Mouse (Mus musculus): ENCODE data around the gene Dip2c. TPM values are rescaled to one million over a fixed set of nuclear protein-coding genes. Genes with fewer than 3 reads are reported as not detected.

Gene Dip2c
- total and polyA plus RNA-seq, 3 experiments = 0.04 to 0.14 (median 0.08) TPM

GRCm38 (mm10) chr13:9578456-9578855, 302.1 kb downstream of the Dip2c start:
- H3K9ac ChIP-seq (ENCODE audit: insufficient read depth, low read depth) = no peak overlapping the region
- no peaks in the 10 kb centered on the region for H3K9me3 ChIP-seq (replicated peaks; ENCODE audit: low read length)
- DNase-seq (ENCODE audit: extremely low read depth) = no peak
- H3K4me1 ChIP-seq (ENCODE audit: control insufficient read depth in 1 of 2, insufficient read depth in 2 of 2) = no peaks in the 10 kb centered on the region
- H3K27me3 ChIP-seq (replicated peaks) = no peaks in the 10 kb centered on the region
- in situ Hi-C loops (cut with MboI; ENCODE audit: low pct_ligation_motif_present, low pct_unique_long_range_greater_than_20kb, low sequenced_read_pairs) (no loop called here), dilution Hi-C loops (cut with MboI; ENCODE audit: extremely low pct_ligation_motif_present, extremely low pct_unique_long_range_greater_than_20kb, low sequenced_read_pairs) (no loop called here)
- no peaks in the 10 kb centered on the region for H3K79me2 ChIP-seq (replicated peaks; ENCODE audit: control insufficient read depth, extremely low read depth, insufficient read depth, poor library complexity, severe bottlenecking)
- no peak overlapping the region for H3K4me3 ChIP-seq (replicated peaks in 1 of 3; ENCODE audit: low read depth in 2 of 3, low read length in 2 of 3, poor library complexity in 1 of 3)
- TF ChIP-seq MEF2A (IDR thresholded peaks at IDR 0.05; ENCODE audit: borderline replicate concordance, low read depth, low read length) (no peak), CHD1 (IDR thresholded peaks at IDR 0.05; ENCODE audit: low read depth, low read length) (no peak), USF1 (IDR thresholded peaks at IDR 0.05; ENCODE audit: low read depth, low read length) (no peak), EP300 (IDR thresholded peaks at IDR 0.05; ENCODE audit: low read length) (no peak), MAZ (IDR thresholded peaks at IDR 0.05; ENCODE audit: low read depth, low read length) (no peak), POLR2A (IDR thresholded peaks at IDR 0.05; ENCODE audit: low read depth, low read length) (no peak), CHD2 (IDR thresholded peaks at IDR 0.05; ENCODE audit: low read length) (no peak), RAD21 (IDR thresholded peaks at IDR 0.05; ENCODE audit: low read depth, low read length) (no peak)
- no peak overlapping the region for H3K4me2 ChIP-seq (ENCODE audit: insufficient read depth, low read depth, poor library complexity, severe bottlenecking)
- no peak overlapping the region for H3K27ac ChIP-seq (ENCODE audit: insufficient read depth, low read depth)
- no peaks in the 10 kb centered on the region for H3K36me3 ChIP-seq (replicated peaks in 1 of 2; ENCODE audit: control insufficient read depth in 1 of 2, insufficient read depth in 1 of 2, low read length in 1 of 2)

GRCm38 (mm10) chr13:9581821-9582220, 305.5 kb downstream of the Dip2c start:
- no peaks in the 10 kb centered on the region for H3K27me3 ChIP-seq (replicated peaks)
- no peak overlapping the region for H3K4me3 ChIP-seq (replicated peaks in 1 of 3; ENCODE audit: low read depth in 2 of 3, low read length in 2 of 3, poor library complexity in 1 of 3)
- TF ChIP-seq POLR2A (IDR thresholded peaks at IDR 0.05; ENCODE audit: low read depth, low read length) = no peak
- no peak for TF ChIP-seq MYC (IDR thresholded peaks at IDR 0.05; ENCODE audit: low read depth, low read length)
- TF ChIP-seq IRF4 (IDR thresholded peaks at IDR 0.05; ENCODE audit: low read depth, low read length) = no peak
- no peak for TF ChIP-seq TCF12 (IDR thresholded peaks at IDR 0.05; ENCODE audit: low read depth, low read length)
- no peaks in the 10 kb centered on the region for H3K9me3 ChIP-seq (replicated peaks; ENCODE audit: low read length)
- no peaks in the 10 kb centered on the region for H3K79me2 ChIP-seq (replicated peaks; ENCODE audit: control insufficient read depth, extremely low read depth, insufficient read depth, poor library complexity, severe bottlenecking)
- H3K4me1 ChIP-seq (ENCODE audit: control insufficient read depth in 1 of 2, insufficient read depth in 2 of 2) = no peaks in the 10 kb centered on the region
- DNase-seq (ENCODE audit: extremely low read depth) = no peak
- H3K36me3 ChIP-seq (replicated peaks in 1 of 2; ENCODE audit: control insufficient read depth in 1 of 2, insufficient read depth in 1 of 2, low read length in 1 of 2) = no peaks in the 10 kb centered on the region
- in situ Hi-C loops (cut with MboI; ENCODE audit: low pct_ligation_motif_present, low pct_unique_long_range_greater_than_20kb, low sequenced_read_pairs) (no loop called here), dilution Hi-C loops (cut with MboI; ENCODE audit: extremely low pct_ligation_motif_present, extremely low pct_unique_long_range_greater_than_20kb, low sequenced_read_pairs) (no loop called here)
- no peak overlapping the region for H3K4me2 ChIP-seq (ENCODE audit: insufficient read depth, low read depth, poor library complexity, severe bottlenecking)
- H3K27ac ChIP-seq (ENCODE audit: insufficient read depth, low read depth) = no peak overlapping the region
- no peak overlapping the region for H3K9ac ChIP-seq (ENCODE audit: insufficient read depth, low read depth)

GRCm38 (mm10) chr13:9583579-9583978, 307.3 kb downstream of the Dip2c start:
- Histone ChIP-seq H3K79me2 (replicated peaks; ENCODE audit: control insufficient read depth, extremely low read depth, insufficient read depth, poor library complexity, severe bottlenecking) (no peaks in the 10 kb centered on the region), H3K4me3 (replicated peaks in 1 of 3; ENCODE audit: low read depth in 2 of 3, low read length in 2 of 3, poor library complexity in 1 of 3) (no peak overlapping the region), H3K4me1 (ENCODE audit: control insufficient read depth in 1 of 2, insufficient read depth in 2 of 2) (no peaks in the 10 kb centered on the region), H3K9ac (ENCODE audit: insufficient read depth, low read depth) (no peak overlapping the region), H3K36me3 (replicated peaks in 1 of 2; ENCODE audit: control insufficient read depth in 1 of 2, insufficient read depth in 1 of 2, low read length in 1 of 2) (no peaks in the 10 kb centered on the region), H3K4me2 (ENCODE audit: insufficient read depth, low read depth, poor library complexity, severe bottlenecking) (no peak overlapping the region), H3K27me3 (replicated peaks) (no peaks in the 10 kb centered on the region), H3K27ac (ENCODE audit: insufficient read depth, low read depth) (no peak overlapping the region), H3K9me3 (replicated peaks; ENCODE audit: low read length) (no peaks in the 10 kb centered on the region)
- TF ChIP-seq CHD2 (IDR thresholded peaks at IDR 0.05; ENCODE audit: low read length) (no peak), SIN3A (IDR thresholded peaks at IDR 0.05; ENCODE audit: low read length) (no peak), MAZ (IDR thresholded peaks at IDR 0.05; ENCODE audit: low read depth, low read length) (no peak), ELF1 (IDR thresholded peaks at IDR 0.05; ENCODE audit: low read depth, low read length) (no peak), USF2 (conservative IDR thresholded peaks at IDR 0.05; ENCODE audit: low read depth, low read length) (no peak), MEF2A (IDR thresholded peaks at IDR 0.05; ENCODE audit: borderline replicate concordance, low read depth, low read length) (no peak), IRF4 (IDR thresholded peaks at IDR 0.05; ENCODE audit: low read depth, low read length) (no peak), E2F4 (IDR thresholded peaks at IDR 0.05; ENCODE audit: insufficient replicate concordance, low read depth, low read length) (no peak), HCFC1 (IDR thresholded peaks at IDR 0.05; ENCODE audit: low read depth, low read length) (no peak), MXI1 (IDR thresholded peaks at IDR 0.05; ENCODE audit: low read depth, low read length) (no peak), MAX (IDR thresholded peaks at IDR 0.05; ENCODE audit: low read length) (no peak), NRF1 (IDR thresholded peaks at IDR 0.05; ENCODE audit: low read depth, low read length) (no peak), JUND (conservative IDR thresholded peaks at IDR 0.05; ENCODE audit: low read depth, low read length) (no peak)
- no peak for DNase-seq (ENCODE audit: extremely low read depth)
- in situ Hi-C loops (cut with MboI; ENCODE audit: low pct_ligation_motif_present, low pct_unique_long_range_greater_than_20kb, low sequenced_read_pairs) (no loop called here), dilution Hi-C loops (cut with MboI; ENCODE audit: extremely low pct_ligation_motif_present, extremely low pct_unique_long_range_greater_than_20kb, low sequenced_read_pairs) (no loop called here)
